Mouse (Mus musculus) hindbrain, embryonic 13.5 days (tissue): ENCODE data around the gene Plscr3. TPM values are rescaled to one million over a fixed set of nuclear protein-coding genes. Genes with fewer than 3 reads are reported as not detected.

Experiments used
- ATAC-seq: fragments of 200-750 bp; cut with Nextera tagmentation; 2 replicates; pipeline ENCODE4 v1.8.0; 2017; ENCODE audit warnings: moderate TSS enrichment; ENCODE audit not compliant: low FRiP score
- H3K27ac ChIP-seq: fragments of 300-500 bp; sonication (generic); 2 replicates; pipeline ENCODE4 v1.5.1; 2015; ENCODE audit warnings: inconsistent platforms, mild to moderate bottlenecking, moderate library complexity
- H3K27me3 ChIP-seq: fragments of 300-500 bp; sonication (generic); 2 replicates; pipeline ENCODE4 v1.6.1; 2015; ENCODE audit warnings: mild to moderate bottlenecking, inconsistent platforms
- H3K36me3 ChIP-seq: fragments of 300-500 bp; sonication (generic); 2 replicates; pipeline ENCODE4 v1.6.1; 2015; ENCODE audit warnings: mild to moderate bottlenecking, inconsistent platforms
- H3K4me1 ChIP-seq: fragments of 300-500 bp; sonication (generic); replicated peaks from 2 replicates; pipeline ENCODE4 v1.6.1; 2015; ENCODE audit warnings: inconsistent platforms
- H3K4me2 ChIP-seq: fragments of 300-500 bp; sonication (generic); 2 replicates; pipeline ENCODE4 v1.6.1; 2015; ENCODE audit warnings: inconsistent platforms, mild to moderate bottlenecking, moderate library complexity
- H3K4me3 ChIP-seq: fragments of 300-500 bp; sonication (generic); 2 replicates; pipeline ENCODE4 v1.5.1; 2015; ENCODE audit warnings: mild to moderate bottlenecking, inconsistent platforms
- H3K9ac ChIP-seq: fragments of 300-500 bp; sonication (generic); 2 replicates; pipeline ENCODE4 v1.6.1; 2015; ENCODE audit warnings: mild to moderate bottlenecking, inconsistent platforms
- H3K9me3 ChIP-seq: fragments of 300-500 bp; sonication (generic); 2 replicates; pipeline ENCODE4 v1.6.1; 2016; ENCODE audit warnings: inconsistent platforms
- WGBS: fragments of 180-500 bp; shearing (Covaris S2); methylation state at CpG from one replicate; pipeline ENCODE4 v1.1.7; 2015; 5-methylcytosine and 5-hydroxymethylcytosine counted together
- polyA plus RNA-seq: library from polyadenylated mRNA; unstranded; fragments of >200 nt; fragmentation: Nextera tagmentation; extraction: Ambion mirVana; gene quantifications from 2 replicates; pipeline ENCODE4 v1.2.1, GENCODE M21; 2015

The Plscr3 gene
- polyA plus RNA-seq, 1 experiment from 2014 or later = 51.7 TPM

- Histone ChIP-seq H3K9me3 (no peaks in the 10 kb centered on the region), H3K27ac (peak overlapping the region; percentile 99; the same call in 1 of the 2 replicates), H3K9ac (peak overlapping the region; percentile 99), H3K4me1 (peaks cover 52% of the 10 kb centered on the region), H3K4me2 (peak overlapping the region; percentile 99), H3K27me3 (no peaks in the 10 kb centered on the region), H3K4me3 (peak overlapping the region; percentile 98), H3K36me3 (peaks cover 37% of the 10 kb centered on the region)
- 4% methylated on average over 43 of the region's 48 CpGs for WGBS
- no peak for ATAC-seq
Observed at GRCm38 (mm10) chr11:69834001-69834549, 12.1 kb upstream of the Plscr3 start.

GRCm38 (mm10) chr11:69835326-69835965 is 10.7 kb upstream of the Plscr3 start:
- WGBS = 2% methylated on average over 9 of the region's 9 CpGs

DNA sequence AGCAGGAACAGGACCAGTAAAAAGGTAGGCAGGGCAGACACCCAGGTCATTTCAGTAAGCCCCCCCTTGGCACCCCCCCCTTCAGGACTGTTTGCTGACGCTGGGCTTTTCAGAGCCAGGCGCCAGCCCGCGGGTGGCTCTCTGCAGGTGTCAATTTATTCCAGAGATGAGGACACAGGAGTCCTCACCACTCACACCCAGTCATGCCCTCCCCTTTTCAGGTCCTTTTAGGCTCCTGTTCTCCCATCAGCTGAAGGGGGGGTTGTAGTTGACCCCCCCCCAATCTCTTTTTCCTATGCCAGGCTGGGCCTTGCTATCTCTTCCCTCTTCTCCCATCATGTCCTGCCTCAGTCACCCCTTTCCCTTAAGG is 10.2 kb upstream of the Plscr3 start:
- H3K9ac ChIP-seq = peak overlapping the region; percentile 99
- no peaks in the 10 kb centered on the region for H3K27me3 ChIP-seq
- no peak for ATAC-seq
- H3K4me2 ChIP-seq = peak overlapping the region; percentile 99
- peak overlapping the region; percentile 99 for H3K27ac ChIP-seq
- peaks cover 53% of the 10 kb centered on the region for H3K4me1 ChIP-seq
- no peaks in the 10 kb centered on the region for H3K9me3 ChIP-seq
- peaks cover 28% of the 10 kb centered on the region for H3K36me3 ChIP-seq
- peak overlapping the region; percentile 98 for H3K4me3 ChIP-seq
- 7% methylated on average over 4 of the region's 4 CpGs for WGBS

More at GRCm38 (mm10) chr11:69835326-69835965, 10.7 kb upstream of the Plscr3 start:
- Histone ChIP-seq H3K4me2 (peak overlapping the region; percentile 99), H3K9me3 (no peaks in the 10 kb centered on the region), H3K4me1 (peaks cover 53% of the 10 kb centered on the region), H3K27ac (peak overlapping the region; percentile 99), H3K36me3 (peaks cover 32% of the 10 kb centered on the region), H3K9ac (peak overlapping the region; percentile 99), H3K27me3 (no peaks in the 10 kb centered on the region), H3K4me3 (peak overlapping the region; percentile 98)
- ATAC-seq = no peak

DNA sequence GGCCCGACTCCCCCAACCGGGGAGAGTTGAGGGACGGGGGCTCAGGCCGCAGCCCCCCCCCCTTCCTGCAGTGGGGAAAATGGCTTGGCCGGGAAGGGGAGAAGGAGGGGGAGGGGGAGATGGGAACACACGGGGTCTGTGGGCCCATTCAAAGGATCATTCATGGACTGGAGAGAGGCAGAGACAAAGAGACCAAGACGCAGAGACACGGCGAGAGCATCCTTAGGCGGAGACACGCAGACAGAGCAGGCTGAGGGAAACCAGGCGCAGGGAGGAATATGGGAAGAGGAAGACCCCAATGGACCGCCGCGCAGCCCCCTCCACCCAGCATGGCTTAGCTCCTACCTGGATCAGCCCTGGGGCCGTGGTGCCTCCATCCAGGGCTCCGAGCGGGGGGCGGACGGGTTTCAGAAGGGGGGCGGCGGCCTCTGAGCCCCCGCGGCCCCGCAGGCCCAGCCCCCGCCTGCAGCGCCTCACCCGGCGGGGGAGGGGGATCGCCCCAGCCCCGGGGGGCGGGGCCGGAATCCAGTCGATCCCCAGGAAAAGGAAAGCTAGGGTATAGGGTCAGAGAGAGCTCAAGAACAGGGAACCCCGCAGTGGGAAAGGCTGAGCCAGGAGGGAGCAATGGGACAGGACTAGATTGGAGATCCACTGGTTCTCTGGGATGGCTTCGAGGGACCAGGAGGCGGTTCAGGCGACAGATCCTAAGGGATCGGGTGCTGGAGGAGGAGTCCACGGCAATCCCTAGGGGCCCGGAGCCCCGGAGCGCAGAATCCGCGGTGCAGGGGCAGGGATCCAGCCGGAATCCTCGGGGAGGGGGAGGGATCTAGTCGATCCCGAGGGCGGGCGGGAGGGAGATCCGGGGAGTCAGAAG is 9.2 kb upstream of the Plscr3 start:
- no peaks in the 10 kb centered on the region for H3K9me3 ChIP-seq

GRCm38 (mm10) chr11:69837604-69837951 is 8.6 kb upstream of the Plscr3 start, which contains the start of gene Nlgn2:
Gene Nlgn2, minus strand, starts transcription at chr11:69837784.
- under 1% methylated on average over 32 of the region's 32 CpGs for WGBS
- ATAC-seq = peak; percentile 77
- H3K27ac ChIP-seq = peak within 1 kb of the TSS; percentile 99

More for the DNA sequence above, 9.2 kb upstream of the Plscr3 start:
- ATAC-seq = peak; percentile 2; the same call in 1 of the 2 replicates
- Histone ChIP-seq H3K9ac (peak overlapping the region; percentile 99), H3K4me3 (peak overlapping the region; percentile 98), H3K4me1 (peaks cover 53% of the 10 kb centered on the region), H3K36me3 (peaks cover 20% of the 10 kb centered on the region), H3K27ac (peak overlapping the region; percentile 99), H3K27me3 (no peaks in the 10 kb centered on the region), H3K4me2 (peak overlapping the region; percentile 99)
- under 1% methylated on average over 43 of the region's 52 CpGs for WGBS

GRCm38 (mm10) chr11:69837952-69838713 is 8.0 kb upstream of the Plscr3 start, which contains the start of gene Tmem256:
Gene Tmem256, plus strand, starts transcription at chr11:69838514.
- peak within 1 kb of the TSS; percentile 99 for H3K4me2 ChIP-seq
- H3K4me1 ChIP-seq = peaks cover 41% of the 10 kb centered on the region
- H3K9me3 ChIP-seq = no peaks in the 10 kb centered on the region
- H3K4me3 ChIP-seq = peak within 1 kb of the TSS; percentile 98
- 1% methylated on average over 34 of the region's 34 CpGs for WGBS
- H3K27ac ChIP-seq = peak within 1 kb of the TSS; percentile 99
- H3K36me3 ChIP-seq = peaks cover 8% of the 10 kb centered on the region
- peak within 1 kb of the TSS; percentile 99 for H3K9ac ChIP-seq
- ATAC-seq = peak; percentile 91
- H3K27me3 ChIP-seq = no peaks in the 10 kb centered on the region

More at GRCm38 (mm10) chr11:69837604-69837951, 8.6 kb upstream of the Plscr3 start, which contains the start of gene Nlgn2:
- H3K9me3 ChIP-seq = no peaks in the 10 kb centered on the region
- H3K27me3 ChIP-seq = no peaks in the 10 kb centered on the region
- H3K36me3 ChIP-seq = peaks cover 14% of the 10 kb centered on the region
- peak within 1 kb of the TSS; percentile 99 for H3K4me2 ChIP-seq
- peaks cover 46% of the 10 kb centered on the region for H3K4me1 ChIP-seq
- H3K9ac ChIP-seq = peak within 1 kb of the TSS; percentile 99
- H3K4me3 ChIP-seq = peak within 1 kb of the TSS; percentile 98

DNA sequence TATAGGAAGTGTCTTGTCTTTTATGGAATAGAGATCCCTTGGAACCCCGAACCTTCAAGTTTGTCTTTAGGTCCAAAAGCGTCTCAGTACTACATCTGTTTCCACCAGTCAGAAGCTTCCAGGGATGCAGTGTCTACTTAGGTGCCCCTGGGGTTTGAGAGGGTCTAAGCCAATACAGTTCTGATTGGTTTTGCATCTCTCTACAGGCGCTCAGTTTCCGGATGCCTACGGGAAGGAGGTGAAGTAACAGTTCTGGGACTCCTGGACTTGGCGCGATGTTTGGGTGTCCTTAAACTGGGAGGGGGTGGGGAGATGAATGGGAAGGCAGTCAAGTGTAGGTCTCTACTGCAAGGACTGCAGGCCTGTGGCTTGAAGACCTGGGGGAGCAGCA is 7.5 kb upstream of the Plscr3 start:
- Histone ChIP-seq H3K4me3 (peak overlapping the region; percentile 98), H3K27ac (peak overlapping the region; percentile 89), H3K4me1 (peaks cover 35% of the 10 kb centered on the region), H3K9ac (peak overlapping the region; percentile 69), H3K27me3 (no peaks in the 10 kb centered on the region), H3K4me2 (peak overlapping the region; percentile 99), H3K9me3 (no peaks in the 10 kb centered on the region), H3K36me3 (peaks cover 2% of the 10 kb centered on the region)
- 2% methylated on average over 7 of the region's 7 CpGs for WGBS
- ATAC-seq = no peak

GRCm38 (mm10) chr11:69846738-69847688 is 837 bp downstream of the Plscr3 start:
- WGBS = 13% methylated on average over 37 of the region's 37 CpGs
- peak; percentile 52 for ATAC-seq

GRCm38 (mm10) chr11:69848021-69848420 is 1.8 kb downstream of the Plscr3 start:
- ATAC-seq = no peak

More at GRCm38 (mm10) chr11:69846738-69847688, 837 bp downstream of the Plscr3 start:
- Histone ChIP-seq H3K27me3 (no peaks in the 10 kb centered on the region), H3K36me3 (peaks cover 40% of the 10 kb centered on the region), H3K4me1 (peaks cover 45% of the 10 kb centered on the region), H3K4me2 (peak overlapping the region; percentile 92), H3K4me3 (peak overlapping the region; percentile 74), H3K9me3 (no peaks in the 10 kb centered on the region), H3K9ac (peak overlapping the region; percentile 90), H3K27ac (peak overlapping the region; percentile 98)

DNA sequence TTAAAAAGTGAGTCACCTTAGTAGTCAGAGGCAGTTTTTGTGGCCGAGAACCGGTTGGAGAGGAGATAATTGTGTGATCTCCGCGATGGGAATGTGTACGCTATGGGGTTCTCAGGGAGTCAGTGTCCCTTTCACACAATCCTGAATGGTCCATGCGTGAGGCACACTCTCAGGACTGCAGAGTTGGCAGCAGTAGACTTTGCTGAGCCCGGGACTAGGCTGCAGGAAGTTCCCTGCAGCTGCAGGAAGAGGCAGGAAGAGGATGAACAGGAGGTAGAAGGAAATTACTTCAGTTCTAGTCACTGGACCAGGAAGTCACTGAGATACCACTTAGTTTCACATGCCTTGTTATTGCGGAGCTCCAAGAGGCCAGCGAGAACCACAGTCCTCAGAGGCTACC is 3.0 kb downstream of the Plscr3 start:
- Histone ChIP-seq H3K4me2 (no peak overlapping the region), H3K27me3 (no peaks in the 10 kb centered on the region), H3K27ac (no peak overlapping the region; the same call in 1 of the 2 replicates), H3K4me1 (peaks cover 45% of the 10 kb centered on the region), H3K36me3 (peaks cover 49% of the 10 kb centered on the region), H3K9me3 (no peaks in the 10 kb centered on the region), H3K9ac (no peak overlapping the region), H3K4me3 (no peak overlapping the region)
- no peak for ATAC-seq
- WGBS = 91% methylated on average over 9 of the region's 9 CpGs

More at GRCm38 (mm10) chr11:69848021-69848420, 1.8 kb downstream of the Plscr3 start:
- no peaks in the 10 kb centered on the region for H3K27me3 ChIP-seq
- H3K27ac ChIP-seq = peak overlapping the region; percentile 98; the same call in 1 of the 2 replicates
- peak overlapping the region; percentile 74 for H3K4me3 ChIP-seq
- H3K36me3 ChIP-seq = peaks cover 49% of the 10 kb centered on the region
- 96% methylated on average over 6 of the region's 6 CpGs for WGBS
- peak overlapping the region; percentile 92 for H3K4me2 ChIP-seq
- no peaks in the 10 kb centered on the region for H3K9me3 ChIP-seq
- peak overlapping the region; percentile 90 for H3K9ac ChIP-seq
- peaks cover 45% of the 10 kb centered on the region for H3K4me1 ChIP-seq
